Mouse (Mus musculus) lung, embryonic 14.5 days (tissue): ENCODE measurements around the gene Nostrin. TPM values are rescaled to one million over a fixed set of nuclear protein-coding genes. Genes with fewer than 3 reads are reported as not detected.

Experiments used
- ATAC-seq: fragments of 200-750 bp; cut with Nextera tagmentation; 2 replicates; pipeline ENCODE4 v1.8.0; 2017; ENCODE audit warnings: mild to moderate bottlenecking, moderate TSS enrichment, moderate library complexity; ENCODE audit not compliant: insufficient read depth
- DNase-seq: peaks from one replicate; pipeline ENCODE4 v3.0.0-alpha.2; 2015
- H3K27ac ChIP-seq: fragments of 300-500 bp; sonication (generic); 2 replicates; pipeline ENCODE4 v1.5.1; 2014; ENCODE audit warnings: low read depth, mild to moderate bottlenecking, moderate library complexity
- H3K27me3 ChIP-seq: fragments of 300-500 bp; sonication (generic); 2 replicates; pipeline ENCODE4 v1.6.1; 2014; ENCODE audit warnings: low read length, control low read depth; ENCODE audit not compliant: insufficient read depth
- H3K36me3 ChIP-seq: fragments of 300-500 bp; sonication (generic); 2 replicates; pipeline ENCODE4 v1.6.1; 2014; ENCODE audit warnings: control low read depth; ENCODE audit not compliant: insufficient read depth
- H3K4me1 ChIP-seq: fragments of 300-500 bp; sonication (generic); 2 replicates; pipeline ENCODE4 v1.6.1; 2014; ENCODE audit warnings: antibody characterized with exemption, control low read depth; ENCODE audit not compliant: insufficient read depth
- H3K4me2 ChIP-seq: fragments of 300-500 bp; sonication (generic); 2 replicates; pipeline ENCODE4 v1.6.1; 2014; ENCODE audit warnings: mild to moderate bottlenecking
- H3K4me3 ChIP-seq: fragments of 300-500 bp; sonication (generic); 2 replicates; pipeline ENCODE4 v1.5.1; 2014; ENCODE audit warnings: low read depth, low read length
- H3K9ac ChIP-seq: fragments of 300-500 bp; sonication (generic); 2 replicates; pipeline ENCODE4 v1.6.1; 2014
- H3K9me3 ChIP-seq: fragments of 300-500 bp; sonication (generic); 2 replicates; pipeline ENCODE4 v1.6.1; 2016; ENCODE audit warnings: low read depth, low read length, control low read depth
- CTCF ChIP-seq: IDR thresholded peaks from 2 replicates; pipeline ENCODE4 v1.5.1; 2016; ENCODE audit warnings: antibody characterized with exemption, low read depth
- WGBS: fragments of 180-500 bp; shearing (Covaris S2); extraction: QIAGEN DNeasy Blood & Tissue Kit; methylation state at CpG from one replicate; pipeline ENCODE4 v1.1.7; 2014; 5-methylcytosine and 5-hydroxymethylcytosine counted together
- polyA plus RNA-seq: library from polyadenylated mRNA; unstranded; fragments of >200 nt; fragmentation: Nextera tagmentation; extraction: Ambion mirVana; gene quantifications from 2 replicates; pipeline ENCODE4 v1.2.1, GENCODE M21; 2014

Nostrin gene
- polyA plus RNA-seq, 1 experiment from 2014 or later: 11.6 TPM

DNA sequence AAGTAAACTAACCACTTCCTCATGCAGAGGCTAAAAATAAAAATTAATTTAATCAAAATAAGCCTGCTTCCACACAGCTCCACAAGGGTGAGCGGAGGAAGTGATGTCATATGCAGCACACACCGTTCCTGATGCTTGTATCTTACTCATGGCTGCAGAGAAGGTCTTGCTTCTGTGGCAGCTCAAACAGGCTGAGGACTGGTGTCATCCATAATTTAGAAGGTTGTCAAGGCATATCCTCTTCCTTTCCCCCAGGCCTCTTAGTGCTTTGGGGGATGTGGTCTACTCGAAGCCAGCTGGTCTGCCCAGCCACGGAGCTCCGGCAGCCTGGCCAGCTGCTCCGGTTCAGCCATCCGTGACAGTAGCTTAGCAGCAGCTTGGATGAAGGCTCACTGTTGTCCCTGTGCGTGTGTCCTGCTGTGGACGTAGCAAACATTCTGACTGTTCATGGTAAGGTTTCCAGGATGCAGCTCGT, 6.6 kb upstream of the Nostrin start:
- H3K36me3 ChIP-seq: no peaks in the 10 kb centered on the region
- peak overlapping the region; percentile 67 for H3K27ac ChIP-seq
- 0 out of 2 replicates have a peak, but pooled peaks have one; percentile 2 for TF ChIP-seq CTCF
- no peaks in the 10 kb centered on the region for H3K9me3 ChIP-seq
- H3K9ac ChIP-seq: no peak overlapping the region; the same call in 1 of the 2 replicates
- no peaks in the 10 kb centered on the region for H3K27me3 ChIP-seq
- WGBS: 32% methylated on average over 10 of the region's 10 CpGs
- H3K4me3 ChIP-seq: no peak overlapping the region
- ATAC-seq (peak; percentile 83), DNase-seq (peak; percentile 62)
- peaks cover 9% of the 10 kb centered on the region; the same call in 1 of the 2 replicates for H3K4me1 ChIP-seq
- H3K4me2 ChIP-seq: peak overlapping the region; percentile 18; the same call in 1 of the 2 replicates

DNA sequence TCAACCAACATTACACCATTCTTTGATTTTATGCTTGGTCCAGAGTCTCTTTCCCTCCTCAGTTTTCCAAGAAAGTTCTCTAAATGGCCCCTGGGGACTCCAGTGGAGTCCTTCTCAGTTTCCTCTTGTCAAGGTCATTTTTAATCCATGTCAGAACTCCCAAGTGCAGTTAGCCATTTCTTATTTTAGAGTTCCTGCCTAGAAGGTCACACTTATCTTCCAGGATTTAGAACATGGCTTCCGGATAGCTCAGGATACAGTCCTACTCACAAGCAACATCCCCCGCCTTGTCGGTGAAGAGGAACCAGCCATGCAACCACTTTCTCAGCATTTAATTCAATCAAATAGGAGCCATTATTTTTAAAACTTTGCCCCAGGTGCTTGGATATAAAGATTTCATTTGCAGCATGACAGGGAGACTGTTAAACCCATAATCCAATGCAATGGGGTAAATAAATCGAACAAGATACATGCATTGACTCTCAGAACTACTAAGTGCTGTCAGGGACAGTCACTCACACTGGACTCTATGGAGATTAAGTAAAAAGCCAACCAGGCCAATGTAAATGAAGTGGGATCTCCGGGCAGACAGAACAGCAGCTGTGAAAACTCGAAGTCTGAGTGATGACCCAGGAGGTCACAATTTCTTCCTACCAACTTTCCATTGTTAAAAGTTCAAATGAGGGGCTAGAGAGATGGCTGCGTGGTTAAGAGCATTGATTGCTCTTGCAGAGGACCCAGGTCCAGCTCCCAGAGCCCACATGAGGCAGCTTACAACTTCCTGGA, 6.0 kb upstream of the Nostrin start:
- Histone ChIP-seq H3K4me2 (peak overlapping the region; percentile 18; the same call in 1 of the 2 replicates), H3K4me3 (no peak overlapping the region), H3K9ac (no peak overlapping the region; the same call in 1 of the 2 replicates), H3K27me3 (no peaks in the 10 kb centered on the region), H3K9me3 (no peaks in the 10 kb centered on the region), H3K27ac (peak overlapping the region; percentile 67), H3K4me1 (peaks cover 9% of the 10 kb centered on the region; the same call in 1 of the 2 replicates), H3K36me3 (no peaks in the 10 kb centered on the region)
- TF ChIP-seq CTCF: no peak
- WGBS: 41% methylated on average over 7 of the region's 7 CpGs
- ATAC-seq (peak; percentile 64; the same call in 1 of the 2 replicates), DNase-seq (peak; percentile 67)

DNA sequence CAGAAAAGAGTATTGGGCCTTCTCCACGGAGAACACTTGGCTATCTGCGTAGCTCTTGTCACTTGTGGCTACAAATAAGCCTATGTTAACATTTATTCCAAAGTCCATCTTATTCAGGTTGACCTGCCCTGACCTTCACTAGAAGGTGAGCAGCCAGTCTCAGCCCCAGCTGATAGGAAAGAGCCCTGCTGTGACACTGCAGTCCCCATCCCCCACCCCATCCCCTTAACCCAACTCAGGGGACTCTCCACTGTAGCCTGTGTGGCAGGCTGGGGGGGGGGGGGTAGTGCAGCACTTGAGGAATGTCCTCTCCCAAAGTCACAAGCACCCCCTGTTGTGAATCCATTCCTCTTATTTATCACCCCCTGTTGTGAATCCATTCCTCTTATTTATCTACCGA, 3.6 kb upstream of the Nostrin start:
- Histone ChIP-seq H3K27me3 (no peaks in the 10 kb centered on the region), H3K36me3 (no peaks in the 10 kb centered on the region), H3K4me1 (peaks cover 15% of the 10 kb centered on the region), H3K9ac (no peak overlapping the region), H3K9me3 (no peaks in the 10 kb centered on the region), H3K4me3 (no peak overlapping the region), H3K4me2 (no peak overlapping the region), H3K27ac (no peak overlapping the region)
- no peak for ATAC-seq
- no peak for TF ChIP-seq CTCF
- 45% methylated on average over 3 of the region's 3 CpGs for WGBS
- no peak for DNase-seq

DNA sequence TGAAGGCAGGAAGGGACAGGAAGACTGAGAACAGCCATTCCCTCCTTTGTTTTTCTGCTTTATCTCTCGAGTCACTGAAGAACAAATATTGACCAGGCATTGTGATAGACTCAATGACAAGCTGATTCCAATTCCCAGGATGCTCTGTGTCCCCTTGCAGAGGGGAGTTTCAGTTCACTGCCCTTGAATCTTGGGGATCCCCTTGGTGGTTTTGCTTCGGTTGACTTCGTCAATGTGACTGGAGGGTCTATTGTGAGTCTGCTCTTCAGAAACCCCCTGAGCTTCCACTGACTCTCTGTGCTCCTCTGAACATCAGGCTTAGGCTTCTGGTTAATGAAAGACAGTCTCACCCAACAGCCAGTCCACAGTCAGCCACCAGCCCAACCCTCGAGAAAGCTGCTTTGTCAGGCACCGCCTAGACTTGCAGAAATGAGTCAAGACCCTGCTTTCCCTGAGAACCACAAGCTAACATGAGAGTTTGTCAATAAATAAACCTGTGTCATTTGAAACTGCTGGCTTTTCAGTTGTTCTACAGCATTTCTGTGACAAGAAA, 3.0 kb upstream of the Nostrin start:
- no peak overlapping the region for H3K4me2 ChIP-seq
- DNase-seq (no peak), ATAC-seq (no peak)
- no peak overlapping the region for H3K4me3 ChIP-seq
- H3K36me3 ChIP-seq: no peaks in the 10 kb centered on the region
- TF ChIP-seq CTCF: no peak
- no peaks in the 10 kb centered on the region for H3K27me3 ChIP-seq
- peaks cover 15% of the 10 kb centered on the region for H3K4me1 ChIP-seq
- H3K27ac ChIP-seq: no peak overlapping the region
- H3K9me3 ChIP-seq: no peaks in the 10 kb centered on the region
- WGBS: 33% methylated on average over 5 of the region's 5 CpGs
- H3K9ac ChIP-seq: no peak overlapping the region

DNA sequence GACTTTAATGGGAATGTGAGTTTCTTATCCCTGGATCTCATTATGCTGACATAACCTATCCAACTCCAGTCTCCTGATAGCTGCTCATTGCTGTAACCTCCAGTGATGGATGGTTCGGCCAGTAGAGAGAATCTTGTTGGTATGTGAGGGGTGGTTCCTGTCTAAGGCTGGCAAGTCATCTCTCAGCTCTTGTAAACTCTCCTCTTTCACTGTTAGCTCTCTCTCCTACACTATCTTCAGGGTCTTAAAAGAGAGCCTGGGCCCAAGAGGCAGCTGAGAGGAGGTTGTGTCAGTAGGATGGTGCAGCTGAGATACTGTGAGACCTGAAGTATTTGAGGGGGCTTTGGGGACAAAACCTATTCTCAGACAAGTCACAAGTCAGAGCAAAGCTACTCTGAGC, 1.4 kb upstream of the Nostrin start:
- no peak for ATAC-seq

DNA sequence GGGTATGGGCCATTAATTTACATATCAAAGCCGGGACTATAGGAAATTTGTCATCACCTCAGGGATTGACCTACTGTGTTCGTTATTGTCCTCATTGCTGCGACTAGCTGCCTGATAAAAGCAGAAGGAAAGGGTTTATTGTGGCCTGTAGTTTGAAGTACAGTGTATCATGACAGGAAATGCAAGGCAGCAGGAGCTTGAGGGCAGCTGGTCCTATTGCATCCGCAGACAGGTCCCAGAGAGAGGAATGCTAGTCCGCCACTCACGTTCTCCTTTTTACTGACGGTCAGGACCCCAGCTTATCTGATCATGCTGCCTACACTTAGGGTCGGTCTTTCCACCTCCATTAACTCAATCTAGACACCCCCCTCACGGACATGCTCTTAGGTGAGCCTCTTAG, 663 bp upstream of the Nostrin start:
- Histone ChIP-seq H3K27ac (no peak overlapping the region), H3K9ac (no peak overlapping the region), H3K4me1 (peaks cover 5% of the 10 kb centered on the region), H3K4me2 (peak overlapping the region; percentile 50; the same call in 1 of the 2 replicates), H3K4me3 (no peak overlapping the region), H3K36me3 (no peaks in the 10 kb centered on the region), H3K9me3 (no peaks in the 10 kb centered on the region), H3K27me3 (no peaks in the 10 kb centered on the region)
- no peak for DNase-seq
- no peak for TF ChIP-seq CTCF
- WGBS: 51% methylated on average over 9 of the region's 9 CpGs
- ATAC-seq: no peak

More for the DNA sequence above, 1.4 kb upstream of the Nostrin start:
- Histone ChIP-seq H3K27me3 (no peaks in the 10 kb centered on the region), H3K9me3 (no peaks in the 10 kb centered on the region), H3K4me3 (no peak overlapping the region), H3K4me2 (no peak overlapping the region), H3K4me1 (peaks cover 9% of the 10 kb centered on the region), H3K9ac (no peak overlapping the region), H3K27ac (no peak overlapping the region), H3K36me3 (no peaks in the 10 kb centered on the region)
- TF ChIP-seq CTCF: no peak
- no peak for DNase-seq
- WGBS: 56% methylated on average over 1 of the region's 1 CpGs

DNA sequence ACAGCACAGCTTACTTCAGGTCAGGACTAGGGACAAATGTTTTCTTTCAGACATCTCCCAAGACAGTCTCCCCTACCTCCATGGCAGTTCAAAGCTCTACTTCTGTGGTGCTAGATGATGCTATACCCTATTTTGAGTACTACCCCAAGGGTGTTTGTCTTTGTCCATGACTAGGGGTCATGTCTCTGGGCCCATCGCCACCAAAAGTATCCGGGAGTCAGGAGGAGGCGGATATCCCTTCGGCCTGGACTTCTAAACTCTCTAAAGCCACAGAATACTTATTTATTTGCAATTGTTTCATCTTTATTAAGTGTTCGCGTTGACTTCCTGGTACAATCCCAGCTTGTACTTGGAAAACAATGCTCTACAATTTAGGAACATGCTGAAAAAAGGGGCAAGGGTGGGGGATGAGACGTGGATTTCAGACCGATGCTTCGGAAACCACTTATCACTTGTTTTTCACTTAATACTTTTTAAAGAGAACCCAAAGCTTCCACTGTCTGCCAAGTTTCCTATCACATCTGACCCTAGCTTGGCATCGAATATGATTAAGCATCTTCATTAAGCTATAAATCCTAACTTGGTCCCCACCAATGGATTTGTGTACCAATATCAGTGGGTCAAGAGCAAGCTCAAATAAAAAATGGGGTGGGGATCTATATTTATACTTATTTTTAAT, 1.9 kb downstream of the Nostrin start:
- H3K9me3 ChIP-seq: no peaks in the 10 kb centered on the region
- peaks cover 5% of the 10 kb centered on the region for H3K4me1 ChIP-seq
- H3K27ac ChIP-seq: no peak overlapping the region
- ATAC-seq: no peak
- H3K36me3 ChIP-seq: no peaks in the 10 kb centered on the region
- H3K27me3 ChIP-seq: no peaks in the 10 kb centered on the region
- 65% methylated on average over 10 of the region's 10 CpGs for WGBS
- TF ChIP-seq CTCF: no peak
- H3K4me3 ChIP-seq: no peak overlapping the region
- H3K4me2 ChIP-seq: no peak overlapping the region; the same call in 1 of the 2 replicates
- DNase-seq: peak; percentile 37
- H3K9ac ChIP-seq: no peak overlapping the region
